In genomic region chr16:17707541-17707940, GRCm38 (mm10) we compare ENCODE assay signal across 19 mouse cellular contexts. TPM values are rescaled to one million over a fixed set of nuclear protein-coding genes. Genes with fewer than 3 reads are reported as not detected.
DNase-seq lines count a peak whose midpoint lies in the region; ATAC-seq and TF ChIP-seq lines count a peak whose summit lies in the region.
"Had no signal": no experiment of that assay in that cellular context is flagged by ENCODE, and none has a peak within 500 bp of the region (broad histone marks: within the 10 kb centered on the region; RNA-seq: fewer than 3 reads in every experiment).

No protein-coding gene starts in this region.

- WGBS in kidney, embryonic 14.5 days, result 92% methylated on average over 1 of the region's 1 CpGs
- 80% methylated on average over 1 of the region's 1 CpGs for WGBS in kidney, embryonic 16.5 days
- 70% methylated on average over 1 of the region's 1 CpGs for WGBS in lung, adult 2 months

- no peaks in the 10 kb centered on the region for H3K9me3 ChIP-seq in kidney, embryonic 14.5 days (ENCODE audit: control insufficient read depth, low read length)
- no peaks in the 10 kb centered on the region for H3K9me3 ChIP-seq in kidney, embryonic 16.5 days (ENCODE audit: low read length)
- H3K9me3 ChIP-seq: embryonic facial prominence, embryonic 12.5 days; forebrain, embryonic 15.5 days had no signal

- TF ChIP-seq CTCF in gastrocnemius, adult 2 months (IDR thresholded peaks at IDR 0.05), result no peak
- TF ChIP-seq CTCF in lung, adult 2 months (IDR thresholded peaks at IDR 0.05; ENCODE audit: insufficient read depth, low read length), result no peak

- no peak overlapping the region for H3K9ac ChIP-seq in kidney, embryonic 14.5 days (ENCODE audit: low read depth, low read length)
- H3K9ac ChIP-seq in kidney, embryonic 16.5 days (replicated peaks; ENCODE audit: low read length), result no peak overlapping the region
- H3K9ac ChIP-seq: embryonic facial prominence, embryonic 12.5 days; forebrain, embryonic 15.5 days; hindbrain, embryonic 12.5 days had no signal

- ATAC-seq in kidney, embryonic 14.5 days (ENCODE audit: low FRiP score, low TSS enrichment), result no peak
- no peak for ATAC-seq in kidney, embryonic 16.5 days (ENCODE audit: low FRiP score, low TSS enrichment)
- ATAC-seq: activated CD4-positive, CD25-positive, alpha-beta regulatory T cell, adult 4 months; forebrain, embryonic 15.5 days; hindbrain, embryonic 16.5 days had no signal

- no peaks in the 10 kb centered on the region for H3K4me1 ChIP-seq in kidney, embryonic 14.5 days (ENCODE audit: control insufficient read depth, insufficient read depth, low read length)
- no peaks in the 10 kb centered on the region for H3K4me1 ChIP-seq in kidney, embryonic 16.5 days (ENCODE audit: insufficient read depth, low read length)
- no peaks in the 10 kb centered on the region; the same call in 1 of the 2 replicates for H3K4me1 ChIP-seq in lung, adult 2 months (ENCODE audit: control insufficient read depth, insufficient read depth, low read length)
- H3K4me1 ChIP-seq: embryonic facial prominence, embryonic 12.5 days; forebrain, embryonic 15.5 days; hindbrain, embryonic 12.5 days had no signal

- no peak for TF ChIP-seq POLR2A in lung, adult 2 months (IDR thresholded peaks at IDR 0.05; ENCODE audit: borderline replicate concordance, extremely low read depth, low read depth, low read length)

- no peak overlapping the region for H3K4me2 ChIP-seq in kidney, embryonic 14.5 days (replicated peaks; ENCODE audit: low read depth, low read length)
- H3K4me2 ChIP-seq in kidney, embryonic 16.5 days (replicated peaks; ENCODE audit: low read depth, low read length), result no peak overlapping the region
- H3K4me2 ChIP-seq: embryonic facial prominence, embryonic 12.5 days; forebrain, embryonic 15.5 days; hindbrain, embryonic 12.5 days had no signal

- H3K27me3 ChIP-seq in kidney, embryonic 14.5 days (ENCODE audit: control insufficient read depth, insufficient read depth, low read length), result no peaks in the 10 kb centered on the region
- no peaks in the 10 kb centered on the region for H3K27me3 ChIP-seq in kidney, embryonic 16.5 days (ENCODE audit: insufficient read depth, low read length)
- H3K27me3 ChIP-seq: embryonic facial prominence, embryonic 12.5 days; forebrain, embryonic 15.5 days; hindbrain, embryonic 12.5 days had no signal

- H3K27ac ChIP-seq in gastrocnemius, adult 2 months, result peak overlapping the region; percentile 24; the same call in 1 of the 2 replicates
- H3K27ac ChIP-seq in kidney, embryonic 14.5 days (ENCODE audit: low read depth, low read length), result no peak overlapping the region
- no peak overlapping the region for H3K27ac ChIP-seq in kidney, embryonic 16.5 days (ENCODE audit: low read length)
- H3K27ac ChIP-seq: embryonic facial prominence, embryonic 12.5 days; forebrain, embryonic 15.5 days; hindbrain, embryonic 12.5 days had no signal

- H3K36me3 ChIP-seq in kidney, embryonic 14.5 days (ENCODE audit: control insufficient read depth, insufficient read depth, low read length), result peaks cover 3% of the 10 kb centered on the region; the same call in 1 of the 2 replicates
- peaks cover 13% of the 10 kb centered on the region for H3K36me3 ChIP-seq in kidney, embryonic 16.5 days (ENCODE audit: insufficient read depth, low read length)

- intact Hi-C loops in gastrocnemius, adult 2 months (cut with DNase I), result no loop called here

- no peak for DNase-seq in gastrocnemius, adult 2 months
- no peak for DNase-seq in gastrocnemius, adult 18-20 months (ENCODE audit: low spot score)
- peak; percentile 20 for DNase-seq in kidney, adult 11 months
- DNase-seq in kidney, postnatal 14 days, result peak; percentile 33
- peak; percentile 24 for DNase-seq in lung, postnatal 25 days (ENCODE audit: low spot score)
- no peak for DNase-seq in lung, adult 2 months
- DNase-seq: adrenal gland, postnatal 14 days; cerebellum, adult 11-12 months; cerebellum, adult 9-10 months; cerebellum, postnatal 25 days; gastrocnemius, postnatal 25 days; heart, postnatal 36 days had no signal

- H3K4me3 ChIP-seq in gastrocnemius, adult 2 months, result no peak overlapping the region
- H3K4me3 ChIP-seq in kidney, embryonic 14.5 days (ENCODE audit: low read length), result no peak overlapping the region
- H3K4me3 ChIP-seq in kidney, embryonic 16.5 days (ENCODE audit: low read length), result no peak overlapping the region
- H3K4me3 ChIP-seq in lung, adult 2 months (replicated peaks; ENCODE audit: extremely low read depth, low read depth, low read length), result no peak overlapping the region
- H3K4me3 ChIP-seq: embryonic facial prominence, embryonic 12.5 days; forebrain, embryonic 15.5 days; hindbrain, embryonic 12.5 days had no signal

RNA-seq across cellular contexts. Expression of gene Med15, which starts 25.1 kb away (rescaled TPM):
- total RNA-seq in gastrocnemius, adult 2 months (2021), result 10 to 100 TPM; 20.2 to 20.5 TPM
- 10 to 100 TPM; 17.5 to 20.1 TPM for total RNA-seq in gastrocnemius, adult 18-20 months (2021)
- polyA plus RNA-seq in kidney, embryonic 14.5 days (2014; fragmentation: Nextera tagmentation; extraction: Ambion mirVana), result 32.4 and 39.7 TPM in 2 replicates
- 44.1 and 56.1 TPM in 2 replicates for polyA plus RNA-seq in kidney, embryonic 16.5 days (2015; fragmentation: Nextera tagmentation; extraction: Ambion mirVana)
- 96.9 and 109 TPM in 2 replicates for polyA plus RNA-seq in lung, adult 2 months (2012; rRNA removed)

RNA-seq across cellular contexts. Expression of gene Klhl22, which starts 51.9 kb away (rescaled TPM):
- total RNA-seq in gastrocnemius, adult 2 months (2021), result 10 to 100 TPM; 20.5 to 23.6 TPM
- total RNA-seq in gastrocnemius, adult 18-20 months (2021), result 10 to 100 TPM; 21.8 to 23.4 TPM
- polyA plus RNA-seq in kidney, embryonic 14.5 days (2014; fragmentation: Nextera tagmentation; extraction: Ambion mirVana), result 42.6 and 70.3 TPM in 2 replicates
- polyA plus RNA-seq in kidney, embryonic 16.5 days (2015; fragmentation: Nextera tagmentation; extraction: Ambion mirVana), result 69.8 and 72.0 TPM in 2 replicates
- 39.4 and 42.0 TPM in 2 replicates for polyA plus RNA-seq in lung, adult 2 months (2012; rRNA removed)

Comparison
In these comparisons a context has a peak if more than half of its experiments do, and no peak if none do; other contexts are left out.
1. DNase-seq: peak in kidney, adult 11 months (single experiment), kidney, postnatal 14 days (single experiment) and lung, postnatal 25 days (single experiment); none in gastrocnemius, adult 2 months (single experiment), gastrocnemius, adult 18-20 months (single experiment) and lung, adult 2 months (single experiment).